Mouse (Mus musculus) lung, postnatal 4 days (tissue): ENCODE measurements around the gene Mcoln3.
A peak's percentile ranks its signal among the peaks of the same experiment; 100 is the strongest.

Experiments used
- DNase-seq, 2 experiments: peaks; one replicate each; pipeline ENCODE4 v3.0.0; 2021

The Mcoln3 gene

GRCm38 (mm10) chr3:146177748-146178582 is 60.7 kb downstream of the Mcoln3 start:
- DNase-seq: peak; percentile 79 to 85

GRCm38 (mm10) chr3:146180341-146180740 is 63.1 kb downstream of the Mcoln3 start:
- DNase-seq: no peak

GRCm38 (mm10) chr3:146180986-146181385 is 63.7 kb downstream of the Mcoln3 start:
- peak; percentile 61 to 68 for DNase-seq

- DNase-seq: peak; percentile 33 to 72
Measured at GRCm38 (mm10) chr3:146184992-146185657, 67.9 kb downstream of the Mcoln3 start.

- no peak for DNase-seq
Measured at GRCm38 (mm10) chr3:146186033-146186432, 68.8 kb downstream of the Mcoln3 start.

- DNase-seq: no peak
Measured at GRCm38 (mm10) chr3:146189933-146190332, 72.7 kb downstream of the Mcoln3 start.
